Mouse (Mus musculus): ENCODE results near the gene Cd209e.
"Not testable (repeated sequence)": the region's sequence is repeated elsewhere in the genome, so short reads cannot be mapped to it uniquely, and the experiment has no call there.

Gene Cd209e

DNA sequence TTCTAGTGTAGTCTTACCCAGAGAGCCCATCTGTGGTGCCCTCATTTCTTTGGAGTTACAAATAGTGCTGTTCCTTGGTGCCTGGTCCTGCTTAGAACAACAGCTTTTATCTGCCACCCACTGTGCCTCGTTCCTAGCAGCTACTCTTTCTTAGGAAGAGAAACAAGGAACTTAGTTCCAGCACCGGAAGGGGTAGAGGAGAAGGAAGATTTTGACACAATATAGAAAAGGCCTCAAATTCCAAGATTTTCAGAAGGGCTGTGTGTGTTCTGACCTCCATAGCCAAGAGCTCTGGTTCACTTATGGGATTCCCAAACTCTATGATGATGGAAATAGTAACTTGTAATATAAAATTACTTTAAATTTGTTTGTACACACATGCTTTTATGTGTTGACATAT is at the start of gene Cd209e:
Gene Cd209e, minus strand, starts transcription at position 101 of the 400 bp plus-strand sequence.
- no peak for DNase-seq (ENCODE audit: low read depth, low spot score)

DNA sequence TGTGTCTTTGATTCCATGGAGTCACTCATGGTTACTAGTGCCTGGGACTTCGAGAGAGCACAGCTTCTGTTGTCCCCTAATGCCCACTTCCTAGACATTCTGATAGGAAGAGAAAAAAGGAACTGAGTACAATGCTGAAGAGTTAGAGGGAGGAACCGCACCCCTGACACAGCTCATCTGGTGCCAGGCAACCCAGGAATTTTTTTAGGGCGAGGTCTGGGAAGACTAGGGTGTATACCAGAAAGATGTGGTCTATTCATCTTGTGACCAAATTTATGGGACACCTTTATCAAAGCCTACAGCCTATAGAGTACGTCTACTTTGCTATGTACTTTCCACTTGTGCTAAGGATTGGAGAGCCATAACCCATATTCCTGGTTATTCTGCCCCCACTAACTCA is 24.3 kb upstream of the Cd209e start, which contains the start of gene Cd209d:
Gene Cd209d, minus strand, starts transcription at position 101 of the 400 bp plus-strand sequence.
- DNase-seq (ENCODE audit: low read depth, low spot score): no peak

DNA sequence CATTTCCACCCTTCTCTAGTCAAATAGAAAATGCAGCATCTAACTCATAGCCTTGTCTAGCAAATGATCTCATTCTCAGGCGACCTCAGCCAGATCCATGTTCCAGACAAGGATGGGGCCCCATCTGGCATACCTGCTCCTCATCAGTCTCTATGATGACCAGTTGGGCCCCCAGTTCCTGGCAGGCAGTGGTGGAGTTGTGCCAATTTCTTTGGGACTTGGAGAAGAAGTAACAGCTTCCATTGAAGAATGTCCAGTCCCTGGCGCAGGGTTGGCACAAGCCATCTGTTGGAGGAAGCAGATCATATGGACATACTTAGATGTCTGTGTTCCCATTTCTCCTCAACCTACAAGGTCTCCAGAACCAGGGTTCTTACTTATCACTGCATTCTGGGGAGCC is 22.0 kb upstream of the Cd209e start:
- no peak for DNase-seq (ENCODE audit: low read depth, low spot score)

DNA sequence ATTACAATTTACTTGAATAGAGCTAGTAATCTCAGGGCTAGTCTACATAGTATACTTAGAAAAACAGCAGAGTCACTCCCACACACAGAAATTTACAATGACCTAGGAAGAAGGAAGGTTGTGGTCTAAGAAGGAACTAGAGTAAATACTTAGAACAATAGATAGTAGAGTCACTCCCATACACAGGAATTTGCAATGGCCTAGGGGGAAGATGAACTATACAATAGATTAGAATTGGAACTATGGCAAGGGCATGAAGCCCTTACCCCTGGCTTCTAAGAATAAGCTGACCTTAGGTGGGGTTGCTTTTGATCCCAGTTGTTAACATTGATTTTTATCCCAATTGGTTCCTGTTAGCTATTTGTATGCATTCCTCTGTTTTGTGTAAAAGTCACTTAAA is 8.6 kb upstream of the Cd209e start:
- not testable (repeated sequence) for DNase-seq (ENCODE audit: low read depth, low spot score)

DNA sequence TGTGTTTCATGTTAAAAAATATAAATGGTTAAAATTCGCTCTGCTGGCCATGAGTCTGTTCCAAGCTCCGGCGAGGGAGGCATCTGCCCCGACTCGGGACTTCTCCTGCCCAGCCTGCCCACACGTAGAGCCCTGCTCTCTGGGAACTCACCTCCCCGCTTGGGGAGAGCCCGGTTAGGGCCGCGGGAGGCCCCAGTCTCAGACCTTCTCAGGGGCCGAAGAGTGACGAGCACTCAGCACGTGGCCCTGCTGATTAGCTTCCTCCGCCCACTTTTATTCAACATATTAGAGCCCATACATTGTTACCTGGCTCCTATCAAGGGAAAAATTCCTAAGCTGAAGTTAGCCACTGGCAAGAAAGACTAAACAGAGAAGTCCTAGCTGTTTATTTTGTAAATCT is 51.0 kb downstream of the Cd209e start:
- no peak for DNase-seq (ENCODE audit: low read depth, low spot score)

Measured in retina, adult 2 months (tissue).